Mouse (Mus musculus) C2C12 (cell line): ENCODE data around the gene Prdm13.

ENCODE experiments used
- CTCF ChIP-seq: IDR thresholded peaks from one replicate; pipeline ENCODE4 v1.5.1; 2011; ENCODE audit not compliant: control insufficient read depth, insufficient read depth, insufficient read length
- FOSL1 ChIP-seq: IDR thresholded peaks from one replicate; pipeline ENCODE4 v1.8.0; 2011; ENCODE audit warnings: mild to moderate bottlenecking, low read length; ENCODE audit not compliant: poor library complexity, insufficient read depth, severe bottlenecking

DNA sequence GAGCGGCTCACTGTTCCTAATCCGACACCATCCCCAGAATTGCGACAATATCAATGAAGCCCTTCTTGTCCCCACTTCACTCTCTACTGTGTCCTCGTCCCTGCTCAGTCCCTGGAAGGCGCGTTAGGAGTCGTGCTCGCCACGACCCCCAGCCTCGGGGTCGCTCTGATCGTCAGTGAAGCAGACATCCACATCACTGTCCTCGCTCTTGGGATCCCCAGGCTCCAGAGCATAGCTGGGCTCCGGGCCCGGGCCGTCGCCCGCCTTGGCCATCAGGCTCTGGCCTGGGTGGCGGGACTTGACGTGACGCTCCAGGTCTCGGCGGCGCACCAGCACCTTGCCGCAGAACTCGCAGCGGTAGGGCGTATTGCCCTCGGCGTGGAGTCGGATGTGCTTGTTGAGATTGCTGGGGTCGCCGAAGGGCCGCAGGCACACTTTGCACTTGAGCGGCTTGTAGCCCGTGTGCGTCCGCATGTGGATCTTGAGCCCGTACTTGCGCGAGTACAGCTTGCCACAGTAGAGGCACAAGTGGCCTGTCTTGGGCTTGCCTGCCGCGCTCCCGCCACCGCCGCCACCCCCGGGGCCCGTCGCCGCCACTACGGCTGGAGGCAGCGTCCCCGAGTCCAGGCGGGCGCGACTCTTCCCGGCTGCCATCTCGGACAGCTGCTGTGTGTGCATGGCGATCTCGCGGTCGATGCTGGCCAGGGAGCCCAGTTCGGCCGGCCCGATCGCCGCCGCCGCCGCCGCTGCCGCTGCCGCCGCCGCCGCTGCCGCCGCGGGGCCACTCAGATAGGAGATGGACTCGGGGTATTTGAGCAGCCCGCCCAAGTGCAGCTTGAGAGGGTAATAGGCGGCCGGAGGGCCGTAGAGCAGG is 7.4 kb downstream of the Prdm13 start:
- TF ChIP-seq CTCF: no peak
- TF ChIP-seq FOSL1: no peak
